Mouse (Mus musculus) stomach, embryonic 14.5 days (tissue): ENCODE data around the gene Abcb5. TPM values are rescaled to one million over a fixed set of nuclear protein-coding genes. Genes with fewer than 3 reads are reported as not detected.

Experiments used
- ATAC-seq: fragments of 200-750 bp; cut with Nextera tagmentation; 2 replicates; pipeline ENCODE4 v1.8.0; 2017; ENCODE audit warnings: low read depth, moderate TSS enrichment; ENCODE audit not compliant: insufficient number of reproducible peaks, insufficient read depth, low FRiP score
- H3K27ac ChIP-seq: fragments of 300-500 bp; sonication (generic); 2 replicates; pipeline ENCODE4 v1.5.1; 2014; ENCODE audit warnings: mild to moderate bottlenecking, low read length, moderate library complexity, mixed read lengths
- H3K27me3 ChIP-seq: fragments of 300-500 bp; sonication (generic); 2 replicates; pipeline ENCODE4 v1.6.1; 2014; ENCODE audit warnings: low read length, control low read depth, mixed read lengths; ENCODE audit not compliant: control insufficient read depth, insufficient read depth
- H3K36me3 ChIP-seq: fragments of 300-500 bp; sonication (generic); 2 replicates; pipeline ENCODE4 v1.6.1; 2014; ENCODE audit warnings: mild to moderate bottlenecking, control low read depth, low read length, moderate library complexity, mixed read lengths; ENCODE audit not compliant: control insufficient read depth, insufficient read depth
- H3K4me1 ChIP-seq: fragments of 300-500 bp; sonication (generic); 2 replicates; pipeline ENCODE4 v1.6.1; 2014; ENCODE audit warnings: low read length, control low read depth, mixed read lengths; ENCODE audit not compliant: control insufficient read depth, insufficient read depth
- H3K4me2 ChIP-seq: fragments of 300-500 bp; sonication (generic); replicated peaks from 2 replicates; pipeline ENCODE4 v1.6.1; 2014; ENCODE audit warnings: low read depth, low read length, control low read depth
- H3K4me3 ChIP-seq: fragments of 300-500 bp; sonication (generic); 2 replicates; pipeline ENCODE4 v1.5.1; 2014; ENCODE audit warnings: low read depth, low read length, control low read depth
- H3K9ac ChIP-seq: fragments of 300-500 bp; sonication (generic); replicated peaks from 2 replicates; pipeline ENCODE4 v1.6.1; 2014; ENCODE audit warnings: low read depth, mild to moderate bottlenecking, control low read depth, low read length, moderate library complexity, mixed read lengths
- H3K9me3 ChIP-seq: fragments of 300-500 bp; sonication (generic); 2 replicates; pipeline ENCODE4 v1.6.1; 2016; ENCODE audit warnings: low read depth, low read length, control low read depth; ENCODE audit not compliant: control insufficient read depth
- WGBS: fragments of 180-500 bp; shearing (Covaris S2); extraction: QIAGEN DNeasy Blood & Tissue Kit; methylation state at CpG from one replicate; pipeline ENCODE4 v1.1.7; 2014; 5-methylcytosine and 5-hydroxymethylcytosine counted together
- polyA plus RNA-seq: library from polyadenylated mRNA; unstranded; fragments of >200 nt; fragmentation: Nextera tagmentation; extraction: Ambion mirVana; gene quantifications from 2 replicates; pipeline ENCODE4 v1.2.1, GENCODE M21; 2014

Abcb5 gene
- polyA plus RNA-seq, 1 experiment from 2014 or later = not detected

GRCm38 (mm10) chr12:118845351-118845750 lies 120.9 kb downstream of the Abcb5 start:
- Histone ChIP-seq H3K9ac (no peak overlapping the region), H3K4me1 (0 out of 2 replicates have a peak, but pooled peaks cover 6% of the 10 kb centered on the region), H3K27ac (no peak overlapping the region), H3K4me3 (no peak overlapping the region), H3K27me3 (peaks cover 62% of the 10 kb centered on the region), H3K9me3 (no peaks in the 10 kb centered on the region), H3K36me3 (no peaks in the 10 kb centered on the region), H3K4me2 (no peak overlapping the region)
- 2% methylated on average over 3 of the region's 3 CpGs for WGBS
- no peak for ATAC-seq

DNA sequence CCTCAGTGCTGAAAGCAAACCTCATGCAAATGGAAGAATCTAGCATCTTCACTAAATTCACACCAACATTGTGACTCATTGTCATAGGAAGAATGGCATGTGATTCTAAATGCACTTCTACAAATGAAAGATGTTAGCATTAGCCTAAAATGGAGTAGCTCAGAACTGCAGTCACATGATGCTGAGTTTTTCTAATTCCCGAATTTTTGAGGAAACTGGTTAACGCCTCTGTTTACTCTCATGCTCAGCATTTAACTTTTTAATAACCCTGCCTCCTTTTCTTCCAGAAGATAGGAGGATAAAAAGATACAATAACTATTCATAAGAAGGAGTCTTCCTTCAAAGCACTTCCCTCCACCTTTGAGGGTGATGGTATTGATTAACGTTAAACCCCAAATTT lies 121.4 kb downstream of the Abcb5 start:
- Histone ChIP-seq H3K4me3 (no peak overlapping the region), H3K27me3 (peaks cover 58% of the 10 kb centered on the region), H3K9me3 (no peaks in the 10 kb centered on the region), H3K9ac (no peak overlapping the region), H3K36me3 (no peaks in the 10 kb centered on the region), H3K27ac (no peak overlapping the region), H3K4me2 (no peak overlapping the region), H3K4me1 (0 out of 2 replicates have a peak, but pooled peaks cover 6% of the 10 kb centered on the region)
- WGBS = 4% methylated on average over 3 of the region's 3 CpGs
- no peak for ATAC-seq

GRCm38 (mm10) chr12:118844111-118844510 lies 122.1 kb downstream of the Abcb5 start:
- no peaks in the 10 kb centered on the region for H3K36me3 ChIP-seq
- H3K4me2 ChIP-seq = no peak overlapping the region
- 0 out of 2 replicates have a peak, but pooled peaks cover 6% of the 10 kb centered on the region for H3K4me1 ChIP-seq
- peaks cover 58% of the 10 kb centered on the region for H3K27me3 ChIP-seq
- ATAC-seq = no peak
- no peak overlapping the region for H3K4me3 ChIP-seq
- H3K9me3 ChIP-seq = no peaks in the 10 kb centered on the region
- H3K9ac ChIP-seq = no peak overlapping the region
- H3K27ac ChIP-seq = no peak overlapping the region

DNA sequence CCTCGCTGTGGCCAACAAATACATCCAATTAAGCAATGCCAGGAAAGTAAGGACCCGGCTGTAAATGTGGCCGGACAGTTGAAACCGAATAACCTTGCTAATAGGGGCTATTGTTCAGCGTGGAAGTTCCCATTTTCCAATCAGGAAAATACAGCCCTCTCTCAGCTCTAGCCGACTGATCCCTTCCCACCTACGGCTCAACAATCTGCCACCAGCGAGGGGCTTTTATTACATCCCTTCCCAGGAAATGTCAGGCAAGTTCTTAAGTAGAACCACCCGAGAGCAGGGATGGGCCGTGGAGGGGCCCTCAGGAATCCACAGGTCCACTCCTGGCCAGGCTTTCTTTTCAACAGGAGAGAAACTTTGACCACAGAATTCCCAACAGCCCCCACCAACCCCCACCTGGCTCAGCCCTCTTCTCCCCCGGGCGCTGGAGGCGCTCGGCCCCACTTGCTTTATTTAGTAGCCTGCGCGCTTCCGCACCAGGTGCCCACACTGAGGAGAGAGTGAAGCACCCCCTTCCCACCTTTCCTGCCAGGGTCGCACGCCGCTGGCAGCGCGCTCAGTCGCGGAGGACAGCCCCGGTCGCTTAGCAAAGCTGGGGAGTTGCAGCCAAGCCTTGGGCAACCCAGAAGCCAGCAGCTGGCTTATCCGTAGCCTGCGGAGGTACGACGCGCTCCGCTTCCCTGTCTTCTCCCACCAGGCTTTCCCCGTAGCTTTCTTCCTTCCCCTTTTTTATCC lies 123.4 kb downstream of the Abcb5 start:
- H3K9me3 ChIP-seq = no peaks in the 10 kb centered on the region
- H3K4me3 ChIP-seq = 0 out of 2 replicates have a peak overlapping the region, but pooled peaks have one; percentile 1
- no peaks in the 10 kb centered on the region for H3K4me1 ChIP-seq
- 1% methylated on average over 32 of the region's 33 CpGs for WGBS
- no peaks in the 10 kb centered on the region for H3K36me3 ChIP-seq
- no peak for ATAC-seq
- H3K27me3 ChIP-seq = peaks cover 58% of the 10 kb centered on the region
- H3K9ac ChIP-seq = no peak overlapping the region
- no peak overlapping the region for H3K27ac ChIP-seq
- H3K4me2 ChIP-seq = no peak overlapping the region

GRCm38 (mm10) chr12:118841971-118842550 lies 124.2 kb downstream of the Abcb5 start:
- ATAC-seq = no peak
- H3K4me2 ChIP-seq = no peak overlapping the region
- WGBS = 6% methylated on average over 6 of the region's 6 CpGs
- no peaks in the 10 kb centered on the region for H3K9me3 ChIP-seq
- H3K9ac ChIP-seq = no peak overlapping the region
- no peaks in the 10 kb centered on the region for H3K36me3 ChIP-seq
- peaks cover 63% of the 10 kb centered on the region for H3K27me3 ChIP-seq
- no peaks in the 10 kb centered on the region for H3K4me1 ChIP-seq
- no peak overlapping the region for H3K4me3 ChIP-seq
- no peak overlapping the region for H3K27ac ChIP-seq

DNA sequence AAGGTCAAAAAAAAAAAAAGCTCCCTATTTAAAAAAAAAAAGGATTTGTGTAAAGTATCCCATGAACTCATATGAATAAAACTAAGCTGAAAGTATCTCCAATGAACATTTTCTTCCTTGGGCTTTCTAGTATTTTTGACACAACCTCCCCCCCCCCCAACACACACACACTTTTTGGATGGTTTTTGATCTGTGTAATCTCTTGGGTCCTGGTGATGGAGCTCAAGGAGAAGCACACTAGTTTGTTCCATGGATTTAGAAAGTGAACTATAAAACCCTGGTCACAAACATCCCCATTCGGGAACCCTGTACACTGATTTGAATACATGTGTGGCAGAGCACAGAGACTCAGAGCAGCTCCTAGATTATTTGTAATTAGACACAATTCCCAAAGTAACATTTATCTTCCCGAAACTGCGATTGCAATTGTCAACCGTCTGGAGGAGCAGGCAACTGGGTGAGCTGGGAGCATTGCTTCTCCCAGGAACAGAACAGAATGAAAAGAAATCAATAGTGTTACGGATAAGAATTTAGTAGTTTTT lies 124.8 kb downstream of the Abcb5 start:
- Histone ChIP-seq H3K9ac (no peak overlapping the region), H3K4me2 (no peak overlapping the region), H3K27me3 (peaks cover 63% of the 10 kb centered on the region), H3K4me3 (no peak overlapping the region), H3K4me1 (0 out of 2 replicates have a peak, but pooled peaks cover 4% of the 10 kb centered on the region), H3K9me3 (no peaks in the 10 kb centered on the region), H3K36me3 (no peaks in the 10 kb centered on the region), H3K27ac (no peak overlapping the region)
- no peak for ATAC-seq
- WGBS = 6% methylated on average over 5 of the region's 5 CpGs

GRCm38 (mm10) chr12:118840861-118841260 lies 125.4 kb downstream of the Abcb5 start:
- H3K9ac ChIP-seq = no peak overlapping the region
- H3K4me2 ChIP-seq = no peak overlapping the region
- H3K4me1 ChIP-seq = 0 out of 2 replicates have a peak, but pooled peaks cover 8% of the 10 kb centered on the region
- H3K27me3 ChIP-seq = peaks cover 63% of the 10 kb centered on the region
- H3K4me3 ChIP-seq = no peak overlapping the region
- no peaks in the 10 kb centered on the region for H3K36me3 ChIP-seq
- H3K9me3 ChIP-seq = no peaks in the 10 kb centered on the region
- 3% methylated on average over 12 of the region's 12 CpGs for WGBS
- no peak for ATAC-seq
- no peak overlapping the region for H3K27ac ChIP-seq

- Histone ChIP-seq H3K4me3 (no peak overlapping the region), H3K9me3 (no peaks in the 10 kb centered on the region), H3K4me2 (no peak overlapping the region), H3K36me3 (no peaks in the 10 kb centered on the region), H3K9ac (no peak overlapping the region), H3K27ac (no peak overlapping the region), H3K4me1 (0 out of 2 replicates have a peak, but pooled peaks cover 8% of the 10 kb centered on the region), H3K27me3 (peaks cover 59% of the 10 kb centered on the region)
- no peak for ATAC-seq
- 2% methylated on average over 15 of the region's 15 CpGs for WGBS
These were observed 125.9 kb downstream of the Abcb5 start for GRCm38 (mm10) chr12:118840301-118840700.
